10 mouse cellular contexts compared by ENCODE assay signal in genomic region chr3:76067920-76068319, GRCm38 (mm10). TPM values are rescaled to one million over a fixed set of nuclear protein-coding genes. Genes with fewer than 3 reads are reported as not detected.
DNase-seq lines count a peak whose midpoint lies in the region; ATAC-seq and TF ChIP-seq lines count a peak whose summit lies in the region.
"Had no signal": no experiment of that assay in that cellular context is flagged by ENCODE, and none has a peak within 500 bp of the region (broad histone marks: within the 10 kb centered on the region; RNA-seq: fewer than 3 reads in every experiment).

No protein-coding gene starts in this region.

- DNase-seq in cerebellum, adult 18-20 months: peak; percentile 29 to 45
- DNase-seq in cerebellum, adult 11-12 months: no peak
- peak; percentile 22 to 54 for DNase-seq in left cerebral cortex, adult 9 months (ENCODE audit: low spot score in 2 of 2)
- DNase-seq in left cerebral cortex, adult 8-10 months (ENCODE audit: low spot score in 2 of 2): no peak
- DNase-seq in forebrain, postnatal 0 days: peak; percentile 91
- DNase-seq in urinary bladder, adult 2 months (ENCODE audit: low spot score): no peak

- H3K4me1 ChIP-seq in forebrain, postnatal 0 days (ENCODE audit: insufficient read depth): no peaks in the 10 kb centered on the region
- H3K4me1 ChIP-seq in midbrain, embryonic 16.5 days (ENCODE audit: control insufficient read depth, insufficient read depth, low read length): no peaks in the 10 kb centered on the region
- H3K4me1 ChIP-seq: heart, embryonic 15.5 days had no signal

- 1% methylated on average over 3 of the region's 3 CpGs for WGBS in forebrain, postnatal 0 days
- 2% methylated on average over 3 of the region's 3 CpGs for WGBS in midbrain, embryonic 16.5 days

- H3K9ac ChIP-seq in forebrain, postnatal 0 days: no peak overlapping the region
- no peak overlapping the region for H3K9ac ChIP-seq in midbrain, embryonic 16.5 days (ENCODE audit: low read depth, low read length)
- H3K9ac ChIP-seq: heart, embryonic 15.5 days had no signal

- no peak overlapping the region for H3K4me2 ChIP-seq in forebrain, postnatal 0 days (ENCODE audit: low read depth)
- H3K4me2 ChIP-seq in midbrain, embryonic 16.5 days (ENCODE audit: low read length): no peak overlapping the region
- H3K4me2 ChIP-seq: heart, embryonic 15.5 days had no signal

- peak; percentile 80 for ATAC-seq in activated CD4-positive, CD25-positive, alpha-beta regulatory T cell, adult 4 months
- ATAC-seq in forebrain, postnatal 0 days: peak; percentile 73
- peak; percentile 77 for ATAC-seq in midbrain, embryonic 16.5 days

- no peak overlapping the region for H3K27ac ChIP-seq in forebrain, postnatal 0 days (ENCODE audit: low read depth, low read length)
- no peak overlapping the region for H3K27ac ChIP-seq in midbrain, embryonic 16.5 days (ENCODE audit: low read length)
- H3K27ac ChIP-seq: heart, embryonic 15.5 days had no signal

- H3K9me3 ChIP-seq in forebrain, postnatal 0 days (ENCODE audit: low read length): no peaks in the 10 kb centered on the region
- no peaks in the 10 kb centered on the region; the same call in 1 of the 2 replicates for H3K9me3 ChIP-seq in midbrain, embryonic 16.5 days (replicated peaks; ENCODE audit: control insufficient read depth, low read length, poor library complexity, severe bottlenecking)
- H3K9me3 ChIP-seq: heart, embryonic 15.5 days had no signal

- H3K4me3 ChIP-seq in forebrain, postnatal 0 days (ENCODE audit: low read depth, low read length): no peak overlapping the region
- H3K4me3 ChIP-seq in midbrain, embryonic 16.5 days (ENCODE audit: low read depth, low read length): no peak overlapping the region
- H3K4me3 ChIP-seq: heart, embryonic 15.5 days; myocyte had no signal

- TF ChIP-seq CTCF in forebrain, postnatal 0 days (IDR thresholded peaks at IDR 0.05; ENCODE audit: low read depth): peak; percentile 96

- no peaks in the 10 kb centered on the region for H3K36me3 ChIP-seq in forebrain, postnatal 0 days (ENCODE audit: insufficient read depth)
- H3K36me3 ChIP-seq in midbrain, embryonic 16.5 days (ENCODE audit: control insufficient read depth, insufficient read depth, low read length): no peaks in the 10 kb centered on the region
- H3K36me3 ChIP-seq: heart, embryonic 15.5 days had no signal

- H3K27me3 ChIP-seq in forebrain, postnatal 0 days (ENCODE audit: insufficient read depth, low read length): no peaks in the 10 kb centered on the region
- H3K27me3 ChIP-seq in midbrain, embryonic 16.5 days (ENCODE audit: control insufficient read depth, insufficient read depth, low read depth, low read length): no peaks in the 10 kb centered on the region
- H3K27me3 ChIP-seq: heart, embryonic 15.5 days had no signal

RNA-seq across cellular contexts. Expression of gene Fstl5, which starts 6.2 kb away (rescaled TPM):
- 10 to 100 TPM; 14.4 to 20.3 (median 16.3) TPM for total RNA-seq in left cerebral cortex, adult 8-10 months (2022)
- polyA plus RNA-seq in activated CD4-positive, CD25-positive, alpha-beta regulatory T cell, adult 4 months (2017; shearing (Covaris generic)): not detected
- total RNA-seq in forebrain, postnatal 0 days (2014; rRNA removed): 51.2 and 58.5 TPM in 2 replicates
- 29.7 and 34.1 TPM in 2 replicates for polyA plus RNA-seq in forebrain, postnatal 0 days (2015; fragmentation: Nextera tagmentation; extraction: Ambion mirVana)
- polyA plus RNA-seq in midbrain, embryonic 16.5 days (2015; fragmentation: Nextera tagmentation; extraction: Ambion mirVana): 48.6 and 56.3 TPM in 2 replicates
- 0.03 and 0.04 TPM in 2 replicates for polyA plus RNA-seq in urinary bladder, adult 2 months (2012; rRNA removed)

Comparison
In these comparisons a context has a peak if more than half of its experiments do, and no peak if none do; other contexts are left out.
1. DNase-seq: peak in cerebellum, adult 18-20 months (2 of 2), left cerebral cortex, adult 9 months (2 of 2) and forebrain, postnatal 0 days (single experiment); none in cerebellum, adult 11-12 months (single experiment), left cerebral cortex, adult 8-10 months (0 of 2) and urinary bladder, adult 2 months (single experiment).
2. RNA of gene Fstl5, which starts 6.2 kb away (polyA plus RNA-seq): 48.6 to 56.3 TPM in midbrain, embryonic 16.5 days and 29.7 to 34.1 TPM in forebrain, postnatal 0 days; not detected in activated CD4-positive, CD25-positive, alpha-beta regulatory T cell, adult 4 months and 0.03 to 0.04 TPM in urinary bladder, adult 2 months; every median in the first group is over 10 times any median in the second.
3. Peak in every context shown above with its lines, with median percentiles within 50 percentile points of each other: ATAC-seq.